Mouse (Mus musculus): ENCODE data around the gene Cubn. TPM values are rescaled to one million over a fixed set of nuclear protein-coding genes. Genes with fewer than 3 reads are reported as not detected.

Gene Cubn
- polyA plus RNA-seq, 1 experiment from 2014 or later: 0.05 TPM

DNA sequence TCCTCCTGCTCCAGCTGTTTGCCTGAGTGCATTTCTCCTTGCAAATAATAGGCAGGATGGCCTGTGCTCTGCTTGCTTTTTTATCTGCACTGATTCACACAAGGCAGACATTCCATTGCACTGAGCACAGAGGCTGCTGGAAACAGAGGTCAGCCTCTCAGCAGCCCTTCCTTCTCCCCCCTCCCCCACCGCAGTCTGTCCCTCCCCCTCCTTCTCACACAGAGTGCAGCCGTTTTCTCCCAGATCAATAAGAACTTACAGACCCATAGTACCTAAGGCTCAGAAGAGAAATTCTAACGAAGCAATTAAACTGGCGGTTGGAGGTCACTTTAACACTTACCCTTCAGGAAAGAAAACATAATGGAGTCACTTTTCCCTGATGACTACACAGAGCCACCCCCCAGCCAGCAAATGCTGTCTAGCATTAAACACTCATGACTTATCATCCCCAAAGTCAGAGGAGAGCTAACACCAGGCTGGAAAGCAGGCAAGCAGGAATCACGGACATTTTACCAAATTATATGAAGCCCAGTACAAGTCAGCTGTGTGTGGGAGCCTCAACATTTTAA, 119.3 kb downstream of the Cubn start:
- Histone ChIP-seq H3K27me3 (ENCODE audit: control insufficient read depth, insufficient read depth, low read length) (no peaks in the 10 kb centered on the region), H3K9me3 (ENCODE audit: control insufficient read depth, low read length) (no peaks in the 10 kb centered on the region), H3K36me3 (ENCODE audit: control insufficient read depth, insufficient read depth, low read length) (no peaks in the 10 kb centered on the region), H3K4me1 (replicated peaks; ENCODE audit: control insufficient read depth, insufficient read depth) (0 out of 2 replicates have a peak, but pooled peaks cover 2% of the 10 kb centered on the region), H3K9ac (ENCODE audit: low read length) (no peak overlapping the region), H3K27ac (replicated peaks) (peak overlapping the region; percentile 84), H3K4me3 (ENCODE audit: low read depth, low read length) (no peak overlapping the region), H3K4me2 (replicated peaks; ENCODE audit: low read depth) (no peak overlapping the region)
- 9% methylated on average over 5 of the region's 5 CpGs for WGBS
- peak; percentile 96 for ATAC-seq (ENCODE audit: low FRiP score, low TSS enrichment)
- peak; percentile 62 for DNase-seq (ENCODE audit: low spot score)
- no peak for TF ChIP-seq EP300 (optimal IDR thresholded peaks at IDR 0.05)
- no peak for TF ChIP-seq CTCF (IDR thresholded peaks at IDR 0.05; ENCODE audit: low read depth)

DNA sequence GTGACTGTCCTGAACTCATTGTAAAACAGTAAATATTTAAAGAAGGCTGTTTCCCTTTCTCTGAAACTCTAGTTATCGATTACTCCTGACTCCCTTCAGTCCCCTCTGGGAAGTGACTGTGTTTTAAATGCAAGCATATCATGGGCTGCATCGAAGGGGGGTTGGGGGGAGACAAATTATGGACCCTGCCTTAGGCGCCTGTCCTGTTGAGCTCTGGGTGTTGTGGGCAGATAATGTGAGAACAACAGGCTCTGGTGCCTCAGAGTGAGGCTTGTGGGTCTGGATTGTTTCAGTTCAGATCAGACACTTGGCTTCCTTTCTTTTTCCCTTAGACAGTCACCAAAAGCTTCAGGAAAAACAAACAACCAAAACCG, 119.8 kb downstream of the Cubn start:
- Histone ChIP-seq H3K4me2 (replicated peaks; ENCODE audit: low read depth) (no peak overlapping the region), H3K9ac (ENCODE audit: low read length) (no peak overlapping the region)
- WGBS: 7% methylated on average over 4 of the region's 4 CpGs

DNA sequence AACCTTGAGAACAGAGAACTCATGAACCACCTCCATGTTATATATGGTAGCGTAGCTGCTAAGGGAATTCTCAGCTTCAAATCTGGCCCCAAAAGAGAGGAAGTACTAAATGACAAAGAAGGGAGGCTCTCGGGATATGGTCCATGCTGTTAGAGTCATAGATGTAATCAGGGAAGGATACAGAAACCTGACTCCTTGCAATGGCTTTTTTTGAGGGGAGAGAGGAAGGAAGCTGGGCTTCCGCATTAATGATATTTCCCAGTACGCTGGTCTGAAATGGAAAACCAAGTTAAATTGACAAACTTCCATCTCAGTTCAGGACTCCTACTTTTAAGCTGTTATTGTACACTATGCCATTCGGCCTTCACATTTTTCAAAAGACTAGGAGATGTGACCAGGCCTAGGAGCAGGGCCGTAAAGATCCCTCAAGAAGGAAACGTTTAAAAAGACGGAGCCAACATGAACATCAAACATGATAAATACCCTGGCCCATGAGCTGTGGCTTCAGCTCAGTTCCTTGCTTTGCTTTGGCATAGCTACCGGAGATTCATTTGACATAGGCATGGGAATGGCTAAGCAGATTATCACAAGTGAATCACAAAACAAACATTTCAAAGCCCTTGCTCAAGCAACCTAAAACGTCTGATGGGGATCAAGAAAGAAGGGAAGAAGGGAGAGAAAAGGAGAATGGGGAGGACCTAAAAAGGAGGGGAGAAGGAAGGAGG, 120.4 kb downstream of the Cubn start:
- Histone ChIP-seq H3K27me3 (ENCODE audit: control insufficient read depth, insufficient read depth, low read length) (no peaks in the 10 kb centered on the region), H3K27ac (replicated peaks) (peak overlapping the region; percentile 84), H3K4me2 (replicated peaks; ENCODE audit: low read depth) (no peak overlapping the region), H3K36me3 (ENCODE audit: control insufficient read depth, insufficient read depth, low read length) (no peaks in the 10 kb centered on the region), H3K4me1 (replicated peaks; ENCODE audit: control insufficient read depth, insufficient read depth) (0 out of 2 replicates have a peak, but pooled peaks cover 2% of the 10 kb centered on the region), H3K9ac (ENCODE audit: low read length) (no peak overlapping the region), H3K4me3 (ENCODE audit: low read depth, low read length) (no peak overlapping the region), H3K9me3 (ENCODE audit: control insufficient read depth, low read length) (no peaks in the 10 kb centered on the region)
- 43% methylated on average over 10 of the region's 10 CpGs for WGBS
- ATAC-seq (ENCODE audit: low FRiP score, low TSS enrichment) (peak; percentile 8; the same call in 1 of the 2 replicates), DNase-seq (ENCODE audit: low spot score) (no peak)
- TF ChIP-seq CTCF (IDR thresholded peaks at IDR 0.05; ENCODE audit: low read depth) (no peak), EP300 (optimal IDR thresholded peaks at IDR 0.05) (no peak)

More for the DNA sequence above, 119.8 kb downstream of the Cubn start:
- no peak overlapping the region for H3K4me3 ChIP-seq (ENCODE audit: low read depth, low read length)
- ATAC-seq (ENCODE audit: low FRiP score, low TSS enrichment) (peak; percentile 77), DNase-seq (ENCODE audit: low spot score) (no peak)
- no peak for TF ChIP-seq CTCF (IDR thresholded peaks at IDR 0.05; ENCODE audit: low read depth)
- no peak for TF ChIP-seq EP300 (optimal IDR thresholded peaks at IDR 0.05)
- no peaks in the 10 kb centered on the region for H3K27me3 ChIP-seq (ENCODE audit: control insufficient read depth, insufficient read depth, low read length)
- H3K27ac ChIP-seq (replicated peaks): peak overlapping the region; percentile 84
- H3K9me3 ChIP-seq (ENCODE audit: control insufficient read depth, low read length): no peaks in the 10 kb centered on the region
- H3K4me1 ChIP-seq (replicated peaks; ENCODE audit: control insufficient read depth, insufficient read depth): 0 out of 2 replicates have a peak, but pooled peaks cover 2% of the 10 kb centered on the region
- no peaks in the 10 kb centered on the region for H3K36me3 ChIP-seq (ENCODE audit: control insufficient read depth, insufficient read depth, low read length)

DNA sequence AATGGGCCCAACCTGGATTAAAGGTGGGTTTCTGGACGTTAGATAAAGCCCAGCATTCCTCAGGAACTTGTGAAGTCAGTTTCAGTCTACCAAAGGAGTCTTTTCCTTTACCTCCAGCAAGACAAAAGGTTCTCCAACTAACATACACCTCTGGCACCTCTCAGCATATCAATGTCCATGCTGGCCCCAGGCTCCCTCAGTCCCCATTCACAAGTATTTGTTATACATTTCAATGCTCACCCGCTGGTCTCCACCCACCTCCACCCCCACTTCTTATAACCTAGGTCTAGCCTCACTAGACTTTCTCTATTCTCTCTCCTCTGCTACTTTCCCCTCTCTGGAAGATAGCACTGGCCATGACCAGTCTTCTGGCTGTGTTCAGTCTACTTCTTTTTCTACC, 121.1 kb downstream of the Cubn start:
- H3K27me3 ChIP-seq (ENCODE audit: control insufficient read depth, insufficient read depth, low read length): no peaks in the 10 kb centered on the region
- ATAC-seq (ENCODE audit: low FRiP score, low TSS enrichment): no peak
- DNase-seq (ENCODE audit: low spot score): no peak
- 0 out of 2 replicates have a peak, but pooled peaks cover 2% of the 10 kb centered on the region for H3K4me1 ChIP-seq (replicated peaks; ENCODE audit: control insufficient read depth, insufficient read depth)
- no peak overlapping the region for H3K4me3 ChIP-seq (ENCODE audit: low read depth, low read length)
- no peak for TF ChIP-seq CTCF (IDR thresholded peaks at IDR 0.05; ENCODE audit: low read depth)
- no peak for TF ChIP-seq EP300 (optimal IDR thresholded peaks at IDR 0.05)
- H3K27ac ChIP-seq (replicated peaks): no peak overlapping the region
- 63% methylated on average over 2 of the region's 2 CpGs for WGBS
- no peaks in the 10 kb centered on the region for H3K36me3 ChIP-seq (ENCODE audit: control insufficient read depth, insufficient read depth, low read length)
- H3K9ac ChIP-seq (ENCODE audit: low read length): no peak overlapping the region
- H3K9me3 ChIP-seq (ENCODE audit: control insufficient read depth, low read length): no peaks in the 10 kb centered on the region
- H3K4me2 ChIP-seq (replicated peaks; ENCODE audit: low read depth): no peak overlapping the region

DNA sequence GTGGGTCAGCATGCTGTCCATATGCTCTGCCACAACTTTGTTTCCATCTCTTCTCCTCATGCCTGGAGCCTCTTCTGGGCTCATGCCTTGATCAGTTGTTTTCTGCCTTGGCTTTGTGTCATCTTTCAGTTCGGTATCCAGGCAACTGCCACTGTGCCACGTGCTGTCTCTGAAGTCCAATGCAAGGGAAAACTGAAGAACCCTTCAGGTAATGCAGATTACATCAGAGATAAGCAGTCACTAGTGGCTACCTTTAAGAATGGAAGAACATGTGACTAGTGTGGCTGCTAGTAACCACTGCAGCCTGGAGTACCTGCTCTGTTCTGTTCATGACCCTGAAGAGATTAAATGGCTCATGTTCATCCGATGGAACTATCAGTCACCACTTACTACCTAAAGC, 123.1 kb downstream of the Cubn start:
- Histone ChIP-seq H3K4me1 (replicated peaks; ENCODE audit: control insufficient read depth, insufficient read depth) (0 out of 2 replicates have a peak, but pooled peaks cover 2% of the 10 kb centered on the region), H3K9me3 (ENCODE audit: control insufficient read depth, low read length) (no peaks in the 10 kb centered on the region), H3K4me2 (replicated peaks; ENCODE audit: low read depth) (no peak overlapping the region), H3K27me3 (ENCODE audit: control insufficient read depth, insufficient read depth, low read length) (no peaks in the 10 kb centered on the region), H3K27ac (replicated peaks) (no peak overlapping the region), H3K4me3 (ENCODE audit: low read depth, low read length) (no peak overlapping the region), H3K36me3 (ENCODE audit: control insufficient read depth, insufficient read depth, low read length) (no peaks in the 10 kb centered on the region), H3K9ac (ENCODE audit: low read length) (no peak overlapping the region)
- DNase-seq (ENCODE audit: low spot score) (no peak), ATAC-seq (ENCODE audit: low FRiP score, low TSS enrichment) (no peak)
- WGBS: 78% methylated on average over 3 of the region's 3 CpGs
- no peak for TF ChIP-seq EP300 (optimal IDR thresholded peaks at IDR 0.05)
- no peak for TF ChIP-seq CTCF (IDR thresholded peaks at IDR 0.05; ENCODE audit: low read depth)
